Mouse (Mus musculus): ENCODE data around the gene Lmcd1. TPM values are rescaled to one million over a fixed set of nuclear protein-coding genes. Genes with fewer than 3 reads are reported as not detected.

Lmcd1 gene
- total and polyA plus RNA-seq, 3 experiments = 0.64 to 4.8 (median 2.3) TPM

DNA sequence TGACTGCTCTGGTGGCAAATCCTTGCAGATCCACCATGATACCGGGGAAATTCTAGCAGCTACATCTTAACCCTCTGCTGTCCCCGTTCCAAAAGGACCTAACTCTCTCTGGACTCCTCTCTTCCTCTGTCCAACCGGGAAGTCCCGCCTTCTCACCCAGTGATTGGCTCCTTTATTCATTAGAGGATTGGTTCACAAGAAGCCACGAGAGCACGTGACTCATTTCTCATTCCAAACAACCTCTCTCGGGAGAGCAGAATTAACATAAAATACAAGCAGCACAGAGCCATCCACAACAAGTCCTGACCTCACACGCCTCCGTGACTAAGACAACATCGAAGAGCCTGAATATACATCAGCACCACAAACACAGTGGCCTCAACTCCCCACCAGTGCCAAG, 91.7 kb downstream of the Lmcd1 start:
- peak; percentile 75 for DNase-seq (ENCODE audit: extremely low read depth)
- no peak for TF ChIP-seq CHD1 (IDR thresholded peaks at IDR 0.05; ENCODE audit: low read depth, low read length)
- no peak for TF ChIP-seq CHD2 (IDR thresholded peaks at IDR 0.05; ENCODE audit: low read length)
- TF ChIP-seq USF1 (IDR thresholded peaks at IDR 0.05; ENCODE audit: low read depth, low read length) = peak; percentile 70
- TF ChIP-seq MAX (IDR thresholded peaks at IDR 0.05; ENCODE audit: low read length) = peak; percentile 75
- TF ChIP-seq POLR2AphosphoS2 (IDR thresholded peaks at IDR 0.05; ENCODE audit: low read depth, low read length) = no peak
- TF ChIP-seq BHLHE40 (IDR thresholded peaks at IDR 0.05; ENCODE audit: low read depth, low read length) = peak; percentile 52
- TF ChIP-seq ZMIZ1 (IDR thresholded peaks at IDR 0.05; ENCODE audit: low read depth, low read length) = no peak
- peak; percentile 44 for TF ChIP-seq POLR2A (IDR thresholded peaks at IDR 0.05; ENCODE audit: low read depth, low read length)
- peak; percentile 76 for TF ChIP-seq USF2 (conservative IDR thresholded peaks at IDR 0.05; ENCODE audit: low read depth, low read length)
- no peak overlapping the region for H3K4me2 ChIP-seq (ENCODE audit: insufficient read depth, low read depth, poor library complexity, severe bottlenecking)
- H3K9me3 ChIP-seq (replicated peaks; ENCODE audit: low read length) = no peaks in the 10 kb centered on the region
- H3K36me3 ChIP-seq (replicated peaks in 1 of 2; ENCODE audit: control insufficient read depth in 1 of 2, insufficient read depth in 1 of 2, low read length in 1 of 2) = no peaks in the 10 kb centered on the region
- dilution Hi-C loops (cut with MboI; ENCODE audit: extremely low pct_ligation_motif_present, extremely low pct_unique_long_range_greater_than_20kb, low sequenced_read_pairs) = no loop called here
- H3K9ac ChIP-seq (ENCODE audit: insufficient read depth, low read depth) = no peak overlapping the region
- H3K27me3 ChIP-seq (replicated peaks) = peaks cover 22% of the 10 kb centered on the region
- H3K79me2 ChIP-seq (replicated peaks; ENCODE audit: control insufficient read depth, extremely low read depth, insufficient read depth, poor library complexity, severe bottlenecking) = no peaks in the 10 kb centered on the region
- in situ Hi-C loops (cut with MboI; ENCODE audit: low pct_ligation_motif_present, low pct_unique_long_range_greater_than_20kb, low sequenced_read_pairs) = no loop called here
- no peak overlapping the region for H3K27ac ChIP-seq (ENCODE audit: insufficient read depth, low read depth)
- H3K4me3 ChIP-seq (replicated peaks in 1 of 3; ENCODE audit: low read depth in 2 of 3, low read length in 2 of 3, poor library complexity in 1 of 3) = peak overlapping the region in 2 of 3 experiments; percentile 13 to 50
- H3K4me1 ChIP-seq (ENCODE audit: control insufficient read depth in 1 of 2, insufficient read depth in 2 of 2) = peaks cover 0 to 3% of the 10 kb centered on the region in 2 experiments; a peak in 1 of 4 replicates

DNA sequence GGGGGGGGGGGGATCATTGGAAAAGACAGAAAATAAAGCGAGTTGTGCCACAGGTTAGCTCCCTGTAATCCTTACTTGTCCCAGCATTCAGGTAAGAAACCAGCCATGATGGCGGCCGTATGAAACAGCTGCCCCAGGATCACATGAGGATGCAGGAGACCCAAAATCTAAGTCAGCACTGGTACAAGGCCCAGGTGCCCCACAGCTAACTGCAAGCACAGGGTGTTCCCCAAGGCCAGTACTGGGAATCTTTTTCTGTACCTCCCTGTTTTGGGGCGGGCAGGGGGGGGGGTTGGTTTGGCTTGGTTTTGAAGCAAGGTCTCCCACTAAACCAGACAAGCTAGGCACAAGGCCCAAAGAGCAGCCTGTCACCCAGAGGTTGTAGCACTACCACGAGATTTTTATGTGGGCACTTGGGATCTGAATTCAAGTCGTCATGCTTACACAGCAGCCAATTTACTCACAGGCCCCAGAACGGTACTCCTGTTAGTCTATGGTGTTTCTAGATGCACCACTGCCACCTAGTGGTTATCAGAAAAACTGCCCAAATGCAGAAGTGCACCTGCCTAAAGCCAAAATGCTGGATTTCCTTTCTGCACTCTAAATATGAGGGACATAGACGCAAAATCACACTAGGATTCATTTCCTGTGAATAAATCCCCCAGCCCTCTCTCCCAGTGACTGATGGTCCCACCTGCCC, 100.5 kb downstream of the Lmcd1 start:
- Histone ChIP-seq H3K4me3 (replicated peaks in 1 of 3; ENCODE audit: low read depth in 2 of 3, low read length in 2 of 3, poor library complexity in 1 of 3) (no peak overlapping the region), H3K79me2 (replicated peaks; ENCODE audit: control insufficient read depth, extremely low read depth, insufficient read depth, poor library complexity, severe bottlenecking) (no peaks in the 10 kb centered on the region), H3K9ac (ENCODE audit: insufficient read depth, low read depth) (no peak overlapping the region), H3K9me3 (replicated peaks; ENCODE audit: low read length) (no peaks in the 10 kb centered on the region), H3K36me3 (replicated peaks in 1 of 2; ENCODE audit: control insufficient read depth in 1 of 2, insufficient read depth in 1 of 2, low read length in 1 of 2) (no peaks in the 10 kb centered on the region), H3K4me2 (ENCODE audit: insufficient read depth, low read depth, poor library complexity, severe bottlenecking) (no peak overlapping the region), H3K4me1 (ENCODE audit: control insufficient read depth in 1 of 2, insufficient read depth in 2 of 2) (no peaks in the 10 kb centered on the region), H3K27ac (ENCODE audit: insufficient read depth, low read depth) (no peak overlapping the region), H3K27me3 (replicated peaks) (peaks cover 54% of the 10 kb centered on the region)
- dilution Hi-C loops (cut with MboI; ENCODE audit: extremely low pct_ligation_motif_present, extremely low pct_unique_long_range_greater_than_20kb, low sequenced_read_pairs) (no loop called here), in situ Hi-C loops (cut with MboI; ENCODE audit: low pct_ligation_motif_present, low pct_unique_long_range_greater_than_20kb, low sequenced_read_pairs) (no loop called here)
- TF ChIP-seq SMC3 (IDR thresholded peaks at IDR 0.05; ENCODE audit: low read depth, low read length) (peak; percentile 68), TCF12 (IDR thresholded peaks at IDR 0.05; ENCODE audit: low read depth, low read length) (no peak), CTCF (conservative IDR thresholded peaks at IDR 0.05 in 1 of 2, IDR thresholded peaks at IDR 0.05 in 1 of 2; ENCODE audit: low read depth in 2 of 2, low read length in 2 of 2) (peak; percentile 81 to 85), ZMIZ1 (IDR thresholded peaks at IDR 0.05; ENCODE audit: low read depth, low read length) (no peak), POLR2A (IDR thresholded peaks at IDR 0.05; ENCODE audit: low read depth, low read length) (no peak), UBTF (IDR thresholded peaks at IDR 0.05; ENCODE audit: low read depth, low read length) (no peak), RAD21 (IDR thresholded peaks at IDR 0.05; ENCODE audit: low read depth, low read length) (peak; percentile 83), CHD1 (IDR thresholded peaks at IDR 0.05; ENCODE audit: low read depth, low read length) (no peak)
- DNase-seq (ENCODE audit: extremely low read depth) = peak; percentile 63
